Mouse (Mus musculus): ENCODE data around the gene Pard3.

GRCm38 (mm10) chr8:127243841-127244240, 180.1 kb downstream of the Pard3 start:
- TF ChIP-seq CTCF (conservative IDR thresholded peaks at IDR 0.05; ENCODE audit: low read length) (no peak), NANOG (IDR thresholded peaks at IDR 0.05; ENCODE audit: borderline replicate concordance, low read length) (no peak)

Measured in E14TG2a.4 (cell line).